Mouse (Mus musculus) embryonic facial prominence, embryonic 10.5 days (tissue): Measurements from ENCODE around the gene Gstm7. TPM values are rescaled to one million over a fixed set of nuclear protein-coding genes. Genes with fewer than 3 reads are reported as not detected.
"Not testable (repeated sequence)": the region's sequence is repeated elsewhere in the genome, so short reads cannot be mapped to it uniquely, and the experiment has no call there.

Experiments used
- DNase-seq: peaks from one replicate; pipeline ENCODE4 v3.0.0-alpha.2; 2017; ENCODE audit warnings: low spot score
- H3K27ac ChIP-seq: fragments of 300-500 bp; sonication (generic); replicated peaks from 2 replicates; pipeline ENCODE4 v1.5.1; 2016; ENCODE audit warnings: mild to moderate bottlenecking
- H3K27me3 ChIP-seq: fragments of 300-500 bp; sonication (generic); replicated peaks from 2 replicates; pipeline ENCODE4 v1.6.1; 2016; ENCODE audit warnings: low read depth, mild to moderate bottlenecking; ENCODE audit not compliant: poor library complexity, severe bottlenecking
- H3K36me3 ChIP-seq: fragments of 300-500 bp; sonication (generic); replicated peaks from 2 replicates; pipeline ENCODE4 v1.6.1; 2016; ENCODE audit warnings: mild to moderate bottlenecking, moderate library complexity
- H3K4me1 ChIP-seq: fragments of 300-500 bp; sonication (generic); 2 replicates; pipeline ENCODE4 v1.6.1; 2016
- H3K4me3 ChIP-seq: fragments of 300-500 bp; sonication (generic); 2 replicates; pipeline ENCODE4 v1.5.1; 2016; ENCODE audit warnings: mild to moderate bottlenecking, moderate library complexity
- H3K9me3 ChIP-seq: fragments of 300-500 bp; sonication (generic); 2 replicates; pipeline ENCODE4 v1.6.1; 2016; ENCODE audit warnings: mild to moderate bottlenecking
- WGBS: fragments of 180-500 bp; shearing (Covaris S2); methylation state at CpG from one replicate; pipeline ENCODE4 v1.1.7; 2016; 5-methylcytosine and 5-hydroxymethylcytosine counted together
- polyA plus RNA-seq: library from polyadenylated mRNA; unstranded; fragments of >200 nt; fragmentation: Nextera tagmentation; extraction: Ambion mirVana; gene quantifications from 2 replicates; pipeline ENCODE4 v1.2.1, GENCODE M21; 2016

Gstm7 gene
- polyA plus RNA-seq, 1 experiment from 2014 or later, result 22.8 TPM

- no peaks in the 10 kb centered on the region for H3K27me3 ChIP-seq
- H3K4me1 ChIP-seq, result peaks cover 15% of the 10 kb centered on the region
- H3K27ac ChIP-seq, result peak within 1 kb of the TSS; percentile 95
- DNase-seq, result peak; percentile 89
- H3K36me3 ChIP-seq, result peaks cover 31% of the 10 kb centered on the region
- peak within 1 kb of the TSS; percentile 86 for H3K4me3 ChIP-seq
- WGBS, result 5% methylated on average over 40 of the region's 40 CpGs
- no peaks in the 10 kb centered on the region for H3K9me3 ChIP-seq
These were observed 35.7 kb downstream of the Gstm7 start, which contains the start of gene Gstm5 for GRCm38 (mm10) chr3:107895720-107896569. TSS of gene Gstm5 (plus strand) at chr3:107895821.

- Histone ChIP-seq H3K36me3 (peaks cover 31% of the 10 kb centered on the region), H3K4me3 (peak overlapping the region; percentile 86), H3K27me3 (no peaks in the 10 kb centered on the region), H3K27ac (peak overlapping the region; percentile 95), H3K4me1 (peaks cover 15% of the 10 kb centered on the region), H3K9me3 (no peaks in the 10 kb centered on the region)
- WGBS, result 13% methylated on average over 6 of the region's 6 CpGs
- no peak for DNase-seq
These were observed 36.4 kb downstream of the Gstm7 start for GRCm38 (mm10) chr3:107895194-107895719.

- WGBS, result 81% methylated on average over 2 of the region's 2 CpGs
- not testable (repeated sequence) for DNase-seq, H3K27me3 ChIP-seq
These were observed 42.4 kb downstream of the Gstm7 start for GRCm38 (mm10) chr3:107889236-107889635.

GRCm38 (mm10) chr3:107887674-107888495 lies 43.7 kb downstream of the Gstm7 start:
- Histone ChIP-seq H3K36me3 (peaks cover 3% of the 10 kb centered on the region), H3K4me1 (no peaks in the 10 kb centered on the region), H3K27ac (no peak overlapping the region), H3K27me3 (no peaks in the 10 kb centered on the region), H3K4me3 (no peak overlapping the region), H3K9me3 (no peaks in the 10 kb centered on the region)
- DNase-seq, result no peak
- 88% methylated on average over 9 of the region's 9 CpGs for WGBS

More at GRCm38 (mm10) chr3:107889236-107889635, 42.4 kb downstream of the Gstm7 start:
- H3K4me3 ChIP-seq, H3K36me3 ChIP-seq, H3K27ac ChIP-seq, H3K4me1 ChIP-seq, H3K9me3 ChIP-seq: not testable (repeated sequence)

GRCm38 (mm10) chr3:107877747-107878736 lies 53.6 kb downstream of the Gstm7 start:
- no peaks in the 10 kb centered on the region for H3K27me3 ChIP-seq
- peaks cover 8% of the 10 kb centered on the region for H3K4me1 ChIP-seq
- no peak for DNase-seq
- WGBS, result 89% methylated on average over 12 of the region's 12 CpGs
- no peak overlapping the region for H3K27ac ChIP-seq
- no peaks in the 10 kb centered on the region for H3K9me3 ChIP-seq
- H3K36me3 ChIP-seq, result no peaks in the 10 kb centered on the region
- H3K4me3 ChIP-seq, result no peak overlapping the region

- peaks cover 8% of the 10 kb centered on the region for H3K4me1 ChIP-seq
- H3K9me3 ChIP-seq, result no peaks in the 10 kb centered on the region
- H3K27me3 ChIP-seq, result no peaks in the 10 kb centered on the region
- DNase-seq, result no peak
- no peaks in the 10 kb centered on the region for H3K36me3 ChIP-seq
- H3K4me3 ChIP-seq, result no peak within 1 kb of the TSS
- 89% methylated on average over 5 of the region's 5 CpGs for WGBS
- no peak within 1 kb of the TSS for H3K27ac ChIP-seq
These were observed 54.6 kb downstream of the Gstm7 start, which contains the start of gene Eps8l3 for GRCm38 (mm10) chr3:107877005-107877404. TSS of gene Eps8l3 (plus strand) at chr3:107877229.

Other genes starting within 250 kb of the Gstm7 start
- gene Ahcyl1, start 235.3 kb downstream of the Gstm7 start, polyA plus RNA-seq, result 88.7 and 88.8 TPM in 2 replicates
- 3.8 and 4.4 TPM in 2 replicates for gene Csf1, start 171.3 kb downstream of the Gstm7 start, polyA plus RNA-seq
- not detected in 2 replicates for gene Eps8l3, start 54.6 kb downstream of the Gstm7 start, polyA plus RNA-seq
- 208 and 219 TPM in 2 replicates for gene Gstm5, start 36.0 kb downstream of the Gstm7 start, polyA plus RNA-seq
- 8.6 and 8.9 TPM in 2 replicates for gene Gstm6, start 11.9 kb upstream of the Gstm7 start, polyA plus RNA-seq
- gene Gstm3, start 37.5 kb upstream of the Gstm7 start, polyA plus RNA-seq, result not detected in 2 replicates
- 21.0 and 21.8 TPM in 2 replicates for gene Gstm2, start 54.6 kb upstream of the Gstm7 start, polyA plus RNA-seq
- 32.4 and 35.2 TPM in 2 replicates for gene Gstm1, start 86.2 kb upstream of the Gstm7 start, polyA plus RNA-seq
- 12.9 and 13.2 TPM in 2 replicates for gene Gstm4, start 113.1 kb upstream of the Gstm7 start, polyA plus RNA-seq
- gene Ampd2, start 154.8 kb upstream of the Gstm7 start, polyA plus RNA-seq, result 69.4 and 70.6 TPM in 2 replicates
- gene Gnat2, start 161.0 kb upstream of the Gstm7 start, polyA plus RNA-seq, result 0.90 and 1.3 TPM in 2 replicates
- 194 and 195 TPM in 2 replicates for gene Gnai3, start 214.3 kb upstream of the Gstm7 start, polyA plus RNA-seq
- 0.30 and 0.36 TPM in 2 replicates for gene Gpr61, start 223.1 kb upstream of the Gstm7 start, polyA plus RNA-seq